Mouse (Mus musculus) forebrain, embryonic 15.5 days (tissue): Measurements from ENCODE around the gene Hist1h3g. TPM values are rescaled to one million over a fixed set of nuclear protein-coding genes. Genes with fewer than 3 reads are reported as not detected.

Experiments used
- ATAC-seq: fragments of 200-750 bp; cut with Nextera tagmentation; replicated peaks from 2 replicates; pipeline ENCODE4 v1.8.0; 2017; ENCODE audit warnings: mild to moderate bottlenecking, moderate TSS enrichment, moderate library complexity
- H3K27ac ChIP-seq: fragments of 300-500 bp; sonication (generic); replicated peaks from 2 replicates; pipeline ENCODE4 v1.5.1; 2015; ENCODE audit warnings: mild to moderate bottlenecking, inconsistent platforms
- H3K27me3 ChIP-seq: fragments of 300-500 bp; sonication (generic); 2 replicates; pipeline ENCODE4 v1.6.1; 2015; ENCODE audit warnings: inconsistent platforms
- H3K36me3 ChIP-seq: fragments of 300-500 bp; sonication (generic); 2 replicates; pipeline ENCODE4 v1.6.1; 2015; ENCODE audit warnings: mild to moderate bottlenecking, inconsistent platforms
- H3K4me1 ChIP-seq: fragments of 300-500 bp; sonication (generic); 2 replicates; pipeline ENCODE4 v1.6.1; 2015; ENCODE audit warnings: inconsistent platforms
- H3K4me2 ChIP-seq: fragments of 300-500 bp; sonication (generic); replicated peaks from 2 replicates; pipeline ENCODE4 v1.6.1; 2015; ENCODE audit warnings: mild to moderate bottlenecking, inconsistent platforms
- H3K4me3 ChIP-seq: fragments of 300-500 bp; sonication (generic); 2 replicates; pipeline ENCODE4 v1.5.1; 2015; ENCODE audit warnings: mild to moderate bottlenecking, inconsistent platforms
- H3K9ac ChIP-seq: fragments of 300-500 bp; sonication (generic); replicated peaks from 2 replicates; pipeline ENCODE4 v1.6.1; 2015; ENCODE audit warnings: mild to moderate bottlenecking, inconsistent platforms
- H3K9me3 ChIP-seq: fragments of 300-500 bp; sonication (generic); 2 replicates; pipeline ENCODE4 v1.6.1; 2016; ENCODE audit warnings: inconsistent platforms
- WGBS: fragments of 180-500 bp; shearing (Covaris S2); methylation state at CpG from one replicate; pipeline ENCODE4 v1.1.7; 2015; ENCODE audit warnings: mixed read lengths; 5-methylcytosine and 5-hydroxymethylcytosine counted together
- polyA plus RNA-seq: library from polyadenylated mRNA; unstranded; fragments of >200 nt; fragmentation: Nextera tagmentation; extraction: Ambion mirVana; gene quantifications from 2 replicates; pipeline ENCODE4 v1.2.1, GENCODE M21; 2015

The Hist1h3g gene
- polyA plus RNA-seq, 1 experiment from 2014 or later, result 3.4 TPM

DNA sequence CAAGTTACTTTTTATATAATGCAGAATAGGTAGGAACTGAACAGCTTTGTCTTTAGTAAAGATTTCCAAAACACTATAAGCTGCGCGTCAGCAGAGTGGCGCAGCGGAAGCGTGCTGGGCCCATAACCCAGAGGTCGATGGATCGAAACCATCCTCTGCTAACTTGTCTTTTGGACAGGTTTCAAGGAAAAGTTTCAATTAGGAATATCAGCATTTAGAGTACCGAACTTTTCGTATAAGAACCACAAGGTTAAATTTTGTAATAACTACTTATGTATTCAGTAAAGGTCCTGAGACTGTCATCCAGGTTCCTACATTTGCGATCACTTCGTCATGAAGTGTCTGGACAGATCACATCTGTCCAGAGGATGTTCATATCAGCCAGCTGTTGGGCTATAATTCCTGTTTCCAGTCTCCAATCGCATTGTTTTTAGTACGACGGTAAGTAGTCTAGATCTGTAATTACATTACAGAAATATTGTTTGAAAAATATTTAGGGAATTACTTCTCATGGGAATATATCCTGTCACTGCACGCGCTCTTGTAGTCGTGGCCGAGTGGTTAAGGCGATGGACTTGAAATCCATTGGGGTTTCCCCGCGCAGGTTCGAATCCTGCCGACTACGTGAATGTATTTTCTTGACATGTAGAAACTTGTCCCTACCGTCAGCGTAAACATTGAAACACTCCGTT, 17.5 kb upstream of the Hist1h3g start:
- H3K4me3 ChIP-seq, result peak overlapping the region; percentile 47
- peak overlapping the region; percentile 73 for H3K4me2 ChIP-seq
- WGBS, result under 1% methylated on average over 27 of the region's 27 CpGs
- H3K9ac ChIP-seq, result 0 out of 2 replicates have a peak overlapping the region, but pooled peaks have one; percentile 31
- no peaks in the 10 kb centered on the region for H3K9me3 ChIP-seq
- peaks cover 15% of the 10 kb centered on the region for H3K4me1 ChIP-seq
- no peaks in the 10 kb centered on the region for H3K36me3 ChIP-seq
- peak overlapping the region; percentile 57 for H3K27ac ChIP-seq
- no peaks in the 10 kb centered on the region for H3K27me3 ChIP-seq
- peak; percentile 90 for ATAC-seq

DNA sequence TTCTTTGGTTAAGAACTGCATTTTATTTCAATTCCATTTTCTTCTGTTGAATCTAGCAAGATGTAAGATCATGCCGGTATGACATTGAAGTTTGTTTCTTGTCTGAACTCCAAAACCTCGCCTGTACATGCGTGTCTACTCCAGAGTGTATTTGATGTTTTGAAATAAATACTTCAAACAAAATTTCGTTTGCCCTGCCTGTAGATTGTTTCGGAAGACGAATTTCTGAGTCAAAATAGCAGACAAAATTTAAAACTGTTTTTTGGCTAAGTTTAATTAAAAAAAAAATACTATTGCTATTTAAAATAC, 17.0 kb upstream of the Hist1h3g start:
- no peak for ATAC-seq
- no peaks in the 10 kb centered on the region for H3K27me3 ChIP-seq
- H3K4me2 ChIP-seq, result peak overlapping the region; percentile 73
- no peak overlapping the region for H3K9ac ChIP-seq
- peaks cover 15% of the 10 kb centered on the region for H3K4me1 ChIP-seq
- no peaks in the 10 kb centered on the region for H3K9me3 ChIP-seq
- H3K27ac ChIP-seq, result 0 out of 2 replicates have a peak overlapping the region, but pooled peaks have one; percentile 14
- WGBS, result under 1% methylated on average over 6 of the region's 6 CpGs
- H3K36me3 ChIP-seq, result no peaks in the 10 kb centered on the region
- H3K4me3 ChIP-seq, result peak overlapping the region; percentile 47

DNA sequence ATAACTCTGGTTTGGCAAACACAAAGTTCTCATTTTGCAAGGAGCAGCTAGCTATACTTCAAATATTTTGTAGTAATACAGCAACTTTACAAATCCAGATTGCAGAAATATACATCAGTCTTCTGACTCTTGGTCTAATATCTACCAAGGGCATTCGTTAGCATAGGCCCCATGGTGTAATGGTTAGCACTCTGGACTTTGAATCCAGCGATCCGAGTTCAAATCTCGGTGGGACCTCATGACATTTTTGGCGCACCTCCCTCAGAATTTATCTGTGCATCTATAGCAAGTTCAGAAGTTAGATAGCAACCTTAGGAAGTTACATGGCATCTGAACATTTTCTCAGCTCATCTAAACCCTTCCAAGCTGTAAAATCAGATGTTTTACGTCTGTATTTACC, 16.3 kb upstream of the Hist1h3g start:
- no peak overlapping the region for H3K27ac ChIP-seq
- peak; percentile 27 for ATAC-seq
- no peak overlapping the region for H3K9ac ChIP-seq
- H3K9me3 ChIP-seq, result no peaks in the 10 kb centered on the region
- H3K27me3 ChIP-seq, result no peaks in the 10 kb centered on the region
- WGBS, result under 1% methylated on average over 6 of the region's 6 CpGs
- H3K4me3 ChIP-seq, result peak overlapping the region; percentile 47
- peaks cover 15% of the 10 kb centered on the region for H3K4me1 ChIP-seq
- no peaks in the 10 kb centered on the region for H3K36me3 ChIP-seq
- H3K4me2 ChIP-seq, result peak overlapping the region; percentile 73

DNA sequence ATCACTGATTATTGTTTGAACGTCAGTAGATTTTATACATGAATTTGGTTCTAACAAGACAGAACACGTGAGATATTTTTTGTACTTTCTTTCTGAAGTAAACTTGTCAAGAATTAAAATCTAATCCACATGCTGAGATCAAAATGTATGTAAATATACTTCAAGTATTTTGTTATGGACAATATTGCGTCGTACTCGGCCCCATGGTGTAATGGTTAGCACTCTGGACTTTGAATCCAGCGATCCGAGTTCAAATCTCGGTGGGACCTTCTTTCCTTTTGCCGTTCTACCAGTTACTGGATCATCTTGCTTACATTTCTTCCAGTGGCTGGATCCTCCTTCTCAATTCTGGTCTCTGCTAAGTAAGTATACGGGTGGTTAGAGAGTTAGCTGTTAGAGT, 15.8 kb upstream of the Hist1h3g start:
- 0 out of 2 replicates have a peak, but pooled peaks have one; percentile 26 for ATAC-seq
- Histone ChIP-seq H3K9ac (no peak overlapping the region), H3K4me3 (peak overlapping the region; percentile 47), H3K27me3 (no peaks in the 10 kb centered on the region), H3K4me1 (peaks cover 15% of the 10 kb centered on the region), H3K36me3 (no peaks in the 10 kb centered on the region), H3K4me2 (peak overlapping the region; percentile 73), H3K27ac (no peak overlapping the region), H3K9me3 (no peaks in the 10 kb centered on the region)
- WGBS, result under 1% methylated on average over 10 of the region's 10 CpGs

DNA sequence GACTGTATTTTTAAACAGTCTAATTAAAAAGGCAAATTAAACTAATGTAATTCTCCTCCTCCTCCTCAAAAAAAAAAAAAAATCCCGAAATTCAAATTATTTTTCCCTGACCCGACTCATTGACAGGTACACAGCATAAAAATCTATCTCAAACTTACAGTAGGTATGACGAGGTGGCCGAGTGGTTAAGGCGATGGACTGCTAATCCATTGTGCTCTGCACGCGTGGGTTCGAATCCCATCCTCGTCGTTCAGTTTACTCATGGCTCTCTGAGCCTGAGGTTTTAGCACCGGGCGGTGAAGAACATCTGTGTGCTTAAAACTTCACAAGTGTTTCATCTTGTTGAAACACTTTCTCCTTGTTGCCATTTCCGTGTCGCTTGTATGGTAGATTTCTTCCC, 13.5 kb upstream of the Hist1h3g start:
- Histone ChIP-seq H3K27ac (no peak overlapping the region), H3K27me3 (no peaks in the 10 kb centered on the region), H3K4me3 (0 out of 2 replicates have a peak overlapping the region, but pooled peaks have one; percentile 5), H3K4me1 (peaks cover 17% of the 10 kb centered on the region), H3K4me2 (peak overlapping the region; percentile 14; the same call in 1 of the 2 replicates), H3K9ac (no peak overlapping the region), H3K9me3 (no peaks in the 10 kb centered on the region), H3K36me3 (no peaks in the 10 kb centered on the region)
- no peak for ATAC-seq
- 1% methylated on average over 14 of the region's 14 CpGs for WGBS

DNA sequence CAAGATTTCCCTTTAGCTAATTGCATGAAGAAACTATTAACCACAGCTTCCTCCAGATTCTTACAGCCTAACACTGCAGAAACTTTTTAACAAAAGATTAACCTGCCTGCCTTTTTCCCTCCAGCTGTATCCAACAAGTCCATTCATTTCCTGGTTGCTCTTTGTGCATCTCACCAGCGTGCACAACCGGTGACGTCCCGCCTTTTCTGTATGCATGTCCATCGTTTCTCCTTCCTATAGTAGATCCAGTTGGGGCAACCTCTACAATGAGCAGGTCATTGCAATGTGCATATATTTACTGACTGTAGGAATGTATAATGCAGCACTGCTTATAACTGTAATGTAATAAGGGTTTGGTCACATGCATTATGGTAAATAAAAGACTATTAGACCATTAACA, 11.2 kb upstream of the Hist1h3g start:
- peaks cover 23% of the 10 kb centered on the region for H3K4me1 ChIP-seq
- 48% methylated on average over 5 of the region's 5 CpGs for WGBS
- no peak overlapping the region for H3K9ac ChIP-seq
- no peaks in the 10 kb centered on the region for H3K36me3 ChIP-seq
- H3K9me3 ChIP-seq, result no peaks in the 10 kb centered on the region
- H3K4me3 ChIP-seq, result no peak overlapping the region
- no peaks in the 10 kb centered on the region for H3K27me3 ChIP-seq
- H3K4me2 ChIP-seq, result no peak overlapping the region
- ATAC-seq, result no peak
- no peak overlapping the region for H3K27ac ChIP-seq

DNA sequence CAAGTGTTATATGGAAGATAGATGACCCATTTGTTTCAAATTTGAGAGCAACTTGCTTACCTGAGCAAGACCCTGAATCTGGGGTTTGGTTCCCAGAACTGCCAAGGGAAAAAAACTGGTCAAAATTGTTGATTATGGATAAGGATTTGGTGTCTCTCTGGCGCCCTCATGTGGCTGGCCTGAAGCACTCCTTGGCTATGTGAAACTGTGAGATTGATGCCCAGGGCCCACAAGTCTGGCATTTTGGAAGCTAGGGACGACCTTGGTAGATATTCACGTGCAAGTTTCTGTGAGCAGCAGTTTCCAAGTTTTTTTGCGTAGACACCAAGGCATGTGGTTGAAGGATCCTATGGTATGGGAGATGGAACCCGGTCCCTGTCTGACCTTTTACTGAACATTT, 10.6 kb upstream of the Hist1h3g start:
- H3K27ac ChIP-seq, result no peak overlapping the region; the same call in 1 of the 2 replicates
- peak; percentile 58 for ATAC-seq
- peak overlapping the region; percentile 17; the same call in 1 of the 2 replicates for H3K4me2 ChIP-seq
- WGBS, result 9% methylated on average over 5 of the region's 5 CpGs
- no peaks in the 10 kb centered on the region for H3K27me3 ChIP-seq
- H3K9ac ChIP-seq, result no peak overlapping the region
- peaks cover 26% of the 10 kb centered on the region for H3K4me1 ChIP-seq
- no peaks in the 10 kb centered on the region for H3K36me3 ChIP-seq
- H3K9me3 ChIP-seq, result no peaks in the 10 kb centered on the region
- no peak overlapping the region for H3K4me3 ChIP-seq

DNA sequence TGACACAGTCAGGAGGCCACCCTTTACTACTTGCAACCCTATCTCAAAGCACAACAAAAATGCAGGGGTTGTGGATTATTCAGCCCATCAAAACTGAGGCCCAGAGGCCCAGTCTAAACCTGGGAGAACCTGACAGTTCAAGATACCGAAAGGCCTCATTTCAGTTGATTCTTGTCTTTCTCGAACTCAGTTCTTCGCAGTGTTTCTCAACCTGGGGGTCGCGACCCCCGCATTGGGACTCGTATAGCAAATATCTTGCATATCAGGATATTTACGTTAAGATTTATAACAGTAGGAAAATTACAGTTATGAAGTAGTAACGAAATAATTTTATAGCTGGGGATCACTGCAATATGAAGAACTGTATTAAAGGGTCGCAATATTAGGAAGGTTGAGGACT, 9.3 kb upstream of the Hist1h3g start:
- no peak overlapping the region for H3K27ac ChIP-seq

DNA sequence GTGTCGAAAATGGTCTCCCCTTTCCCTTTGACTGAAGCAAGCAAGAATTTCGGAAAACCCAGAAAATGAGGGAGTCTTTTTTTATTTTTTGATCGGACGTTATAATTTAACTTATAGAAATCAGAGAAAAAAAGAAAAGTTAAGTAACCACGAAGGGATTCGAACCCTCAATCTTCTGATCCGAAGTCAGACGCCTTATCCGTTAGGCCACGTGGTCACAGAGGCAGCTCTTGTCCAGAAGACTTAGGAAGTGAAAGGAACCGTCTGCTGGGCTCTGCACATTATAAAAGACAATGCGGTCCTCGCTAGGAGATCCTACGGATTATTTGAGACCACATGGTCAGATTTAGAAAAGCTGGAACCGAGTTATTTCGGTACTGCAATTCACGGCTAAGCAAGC, 8.9 kb upstream of the Hist1h3g start:
- peak overlapping the region; percentile 89 for H3K27ac ChIP-seq
- ATAC-seq, result 0 out of 2 replicates have a peak, but pooled peaks have one; percentile 33
- WGBS, result under 1% methylated on average over 17 of the region's 17 CpGs
- H3K9me3 ChIP-seq, result no peaks in the 10 kb centered on the region
- peak overlapping the region; percentile 58 for H3K9ac ChIP-seq
- H3K36me3 ChIP-seq, result no peaks in the 10 kb centered on the region
- H3K4me3 ChIP-seq, result peak overlapping the region; percentile 49
- H3K27me3 ChIP-seq, result no peaks in the 10 kb centered on the region
- H3K4me2 ChIP-seq, result peak overlapping the region; percentile 46
- peaks cover 30% of the 10 kb centered on the region for H3K4me1 ChIP-seq

More for the DNA sequence above, 9.3 kb upstream of the Hist1h3g start:
- Histone ChIP-seq H3K4me1 (peaks cover 30% of the 10 kb centered on the region), H3K9me3 (no peaks in the 10 kb centered on the region), H3K4me3 (peak overlapping the region; percentile 49), H3K36me3 (no peaks in the 10 kb centered on the region), H3K4me2 (peak overlapping the region; percentile 46), H3K27me3 (no peaks in the 10 kb centered on the region), H3K9ac (no peak overlapping the region; the same call in 1 of the 2 replicates)
- no peak for ATAC-seq
- 2% methylated on average over 10 of the region's 10 CpGs for WGBS

DNA sequence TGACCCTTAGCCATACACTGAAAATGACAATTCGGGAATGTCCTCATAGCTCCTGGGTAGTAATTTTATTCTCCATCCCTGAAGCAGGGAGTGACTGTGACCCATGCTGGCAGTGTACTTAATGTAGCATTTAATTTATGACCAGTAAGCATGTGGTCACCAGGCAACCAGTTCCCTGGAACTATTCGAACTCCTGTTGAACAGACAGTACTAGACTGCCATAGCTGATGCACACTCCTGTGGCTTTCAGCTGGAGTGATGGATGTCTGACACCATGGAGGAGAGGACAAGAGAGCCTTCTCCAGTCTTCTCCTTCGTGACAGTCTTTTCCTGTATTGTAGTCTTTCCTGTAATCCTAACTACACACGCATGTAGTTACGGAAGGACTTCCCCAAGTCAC, 6.2 kb upstream of the Hist1h3g start:
- no peak overlapping the region; the same call in 1 of the 2 replicates for H3K4me3 ChIP-seq
- no peaks in the 10 kb centered on the region for H3K9me3 ChIP-seq
- H3K36me3 ChIP-seq, result no peaks in the 10 kb centered on the region
- H3K9ac ChIP-seq, result no peak overlapping the region
- no peaks in the 10 kb centered on the region for H3K27me3 ChIP-seq
- H3K4me2 ChIP-seq, result 0 out of 2 replicates have a peak overlapping the region, but pooled peaks have one; percentile 2
- WGBS, result 84% methylated on average over 5 of the region's 5 CpGs
- peaks cover 46% of the 10 kb centered on the region for H3K4me1 ChIP-seq
- no peak overlapping the region for H3K27ac ChIP-seq
- ATAC-seq, result no peak

DNA sequence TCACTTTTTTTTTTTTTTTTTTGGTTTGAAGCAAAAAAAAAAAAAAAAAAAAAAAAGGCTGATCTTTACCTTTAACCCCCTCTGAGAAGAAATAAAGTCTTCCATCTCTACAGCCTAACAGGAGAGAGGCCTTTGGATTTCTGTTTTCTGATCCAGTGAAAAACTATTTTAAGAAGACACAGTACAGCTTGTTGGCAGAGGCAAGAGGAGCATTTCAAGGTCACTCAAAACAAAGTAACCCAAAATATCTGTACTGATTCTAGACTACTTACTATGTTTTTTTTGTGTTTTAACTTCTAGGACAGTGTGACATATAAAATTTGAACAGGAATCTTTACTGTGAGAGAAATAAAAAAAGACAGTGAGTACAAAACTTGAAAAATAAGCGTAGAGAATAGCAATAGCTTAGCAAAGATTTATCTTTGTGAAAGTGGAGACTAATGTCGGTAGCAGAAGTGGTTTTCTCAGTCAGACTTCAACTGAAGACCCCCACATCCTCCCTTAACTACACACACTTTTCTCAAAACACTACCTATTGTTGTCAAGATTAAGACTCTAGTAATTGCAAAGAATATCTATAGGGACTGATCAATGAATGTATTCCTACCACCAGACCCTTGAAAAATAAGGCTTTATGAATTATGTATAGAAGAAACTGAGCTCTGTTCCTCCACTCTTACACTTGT, 5.6 kb upstream of the Hist1h3g start:
- H3K9ac ChIP-seq, result peak overlapping the region; percentile 78
- H3K27me3 ChIP-seq, result no peaks in the 10 kb centered on the region
- no peaks in the 10 kb centered on the region for H3K9me3 ChIP-seq
- peaks cover 52% of the 10 kb centered on the region for H3K4me1 ChIP-seq
- no peaks in the 10 kb centered on the region for H3K36me3 ChIP-seq
- peak overlapping the region; percentile 82 for H3K4me2 ChIP-seq
- WGBS, result 23% methylated on average over 2 of the region's 2 CpGs
- no peak for ATAC-seq
- peak overlapping the region; percentile 58 for H3K4me3 ChIP-seq
- H3K27ac ChIP-seq, result peak overlapping the region; percentile 99

DNA sequence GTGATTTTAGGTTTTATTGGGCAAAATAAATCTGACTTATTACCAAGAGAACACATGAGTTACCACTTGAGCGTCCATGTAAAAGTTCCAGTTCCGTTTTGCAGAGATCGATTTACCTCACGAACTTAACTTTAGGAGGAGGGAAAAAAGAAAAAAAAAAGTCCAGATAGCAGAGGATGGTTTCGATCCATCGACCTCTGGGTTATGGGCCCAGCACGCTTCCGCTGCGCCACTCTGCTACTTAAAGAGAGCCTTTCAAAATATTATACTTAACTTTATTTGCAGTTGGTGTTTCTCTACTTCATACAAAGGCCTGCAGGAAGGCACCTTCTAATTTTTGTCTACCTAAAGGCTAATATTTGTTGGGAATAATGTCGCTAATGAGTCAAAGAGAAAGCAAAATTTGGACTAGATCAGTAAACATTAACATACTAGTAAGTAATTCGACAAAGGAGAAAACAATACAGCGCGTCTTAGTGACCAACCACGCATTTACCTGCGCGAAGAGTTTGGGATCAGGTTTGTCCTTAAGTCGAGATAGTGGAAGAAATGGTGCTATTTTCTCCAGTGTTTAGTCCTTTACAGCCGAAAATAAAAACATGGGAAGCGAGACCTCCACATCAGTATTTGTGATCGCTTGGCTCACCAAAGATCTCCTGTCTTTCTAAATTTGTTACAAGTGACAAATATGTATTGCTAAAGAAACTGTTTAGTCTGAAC, 4.9 kb upstream of the Hist1h3g start:
- Histone ChIP-seq H3K4me2 (peak overlapping the region; percentile 82), H3K4me1 (peaks cover 52% of the 10 kb centered on the region), H3K9ac (peak overlapping the region; percentile 78), H3K4me3 (peak overlapping the region; percentile 58), H3K27ac (peak overlapping the region; percentile 99), H3K27me3 (no peaks in the 10 kb centered on the region), H3K36me3 (no peaks in the 10 kb centered on the region), H3K9me3 (no peaks in the 10 kb centered on the region)
- no peak for ATAC-seq
- under 1% methylated on average over 20 of the region's 20 CpGs for WGBS
